Mouse (Mus musculus): Measurements from ENCODE around the gene Dst. TPM values are rescaled to one million over a fixed set of nuclear protein-coding genes. Genes with fewer than 3 reads are reported as not detected.
"Not testable (repeated sequence)": the region's sequence is repeated elsewhere in the genome, so short reads cannot be mapped to it uniquely, and the experiment has no call there.

Dst gene
- total RNA-seq, 2 experiments from 2014 or later, result 265 to 273 TPM

DNA sequence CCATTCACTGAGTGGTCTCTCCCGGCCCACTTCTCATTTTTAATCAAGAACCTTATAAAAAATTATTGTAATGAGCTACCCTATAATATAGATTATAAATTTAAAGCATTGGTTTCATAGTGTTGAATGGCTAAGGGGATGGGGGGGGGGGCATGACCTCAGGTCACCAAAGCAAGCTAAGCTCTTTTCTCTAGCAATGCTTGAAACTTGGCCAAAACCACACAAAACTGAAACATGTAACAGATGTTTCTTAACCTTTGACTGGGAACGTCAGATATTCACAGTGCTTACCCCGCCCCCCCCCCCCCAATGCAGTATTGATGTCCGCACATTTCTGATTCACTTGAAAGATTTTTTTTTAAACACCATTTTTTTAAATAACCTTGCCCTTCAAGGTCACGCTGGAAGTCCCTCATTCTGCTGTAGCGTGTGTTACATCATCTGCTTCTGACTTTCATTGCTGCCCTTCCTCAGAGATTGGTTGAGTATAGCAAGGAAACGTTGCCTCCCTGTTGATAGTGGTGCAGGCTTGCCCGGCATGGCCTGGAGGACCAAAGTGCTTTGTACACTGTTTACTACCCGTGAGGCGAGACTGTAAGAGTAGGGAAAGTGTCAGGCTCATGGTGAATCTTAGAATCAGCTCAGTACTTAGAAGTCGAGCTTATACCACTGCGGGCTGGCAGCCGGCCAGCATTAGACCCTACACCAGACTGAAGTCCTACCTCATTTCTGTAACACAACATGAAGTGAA lies 380.9 kb downstream of the Dst start:
- no peak for DNase-seq (ENCODE audit: low spot score)

DNA sequence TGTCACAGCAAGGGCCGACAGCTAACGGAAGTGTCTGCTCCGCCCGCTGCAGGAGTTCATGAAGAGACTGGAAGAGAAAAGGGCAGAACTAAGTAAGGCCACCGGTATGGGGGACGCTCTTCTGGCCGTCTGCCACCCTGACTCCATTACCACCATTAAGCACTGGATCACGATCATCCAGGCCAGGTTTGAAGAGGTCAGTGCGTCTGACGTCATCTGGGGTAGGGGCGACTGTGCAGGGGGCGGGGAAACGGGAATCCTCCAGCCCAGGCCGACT lies 381.4 kb downstream of the Dst start:
- no peak for DNase-seq (ENCODE audit: low spot score)

DNA sequence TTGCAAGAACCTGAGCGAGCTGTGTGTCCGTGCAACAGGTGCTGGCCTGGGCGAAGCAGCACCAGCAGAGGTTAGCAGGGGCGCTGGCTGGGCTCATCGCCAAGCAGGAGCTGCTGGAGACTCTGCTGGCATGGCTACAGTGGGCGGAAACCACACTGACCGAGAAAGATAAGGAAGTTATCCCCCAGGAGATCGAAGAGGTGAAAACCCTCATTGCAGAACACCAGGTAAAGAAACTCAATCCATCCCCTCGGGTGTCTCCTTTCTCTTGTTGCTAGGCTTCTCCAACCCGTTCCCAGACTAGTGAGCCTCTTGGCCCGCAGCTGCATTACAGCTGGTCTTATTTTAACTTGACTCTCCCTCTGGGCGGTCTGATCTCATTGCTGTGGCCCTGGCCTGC lies 382.3 kb downstream of the Dst start:
- DNase-seq (ENCODE audit: low spot score), result peak; percentile 69

DNA sequence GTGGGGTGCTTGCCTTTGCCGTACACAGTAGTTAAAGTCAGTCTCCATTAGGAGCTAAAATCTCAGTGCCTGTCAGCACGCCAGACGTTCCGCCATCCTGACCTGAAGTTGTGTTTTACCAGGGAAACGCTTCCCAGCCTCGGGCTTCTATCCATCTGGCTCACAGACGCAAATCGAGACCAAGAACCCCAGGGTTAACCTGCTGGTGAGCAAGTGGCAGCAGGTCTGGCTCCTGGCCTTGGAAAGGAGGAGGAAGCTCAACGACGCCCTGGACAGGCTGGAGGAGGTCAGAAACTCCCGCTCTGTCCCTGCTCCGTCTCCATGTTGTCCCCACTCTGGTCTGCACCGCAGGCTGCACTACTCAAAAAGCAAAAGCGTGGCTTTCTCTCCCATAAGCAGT lies 385.2 kb downstream of the Dst start:
- DNase-seq (ENCODE audit: low spot score), result no peak

DNA sequence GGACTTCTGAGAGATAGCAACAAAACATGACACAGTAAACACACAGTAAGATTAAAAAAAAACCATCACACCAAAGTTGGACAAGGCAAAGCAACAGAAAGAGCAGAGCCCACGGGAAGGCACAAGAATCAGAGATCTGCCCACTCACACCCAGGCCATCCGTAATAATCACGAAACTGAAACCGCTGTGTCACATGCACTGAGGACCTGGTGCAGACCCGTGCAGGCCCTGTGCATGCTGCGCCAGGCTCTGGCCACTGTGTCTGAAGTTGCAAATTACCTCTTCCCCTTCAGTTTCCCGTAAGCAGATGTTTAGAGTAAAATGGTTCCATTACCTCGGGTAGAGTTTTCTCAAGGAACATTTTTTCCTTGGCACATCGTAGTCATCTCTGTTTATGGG lies 389.6 kb downstream of the Dst start:
- DNase-seq (ENCODE audit: low spot score), result no peak

DNA sequence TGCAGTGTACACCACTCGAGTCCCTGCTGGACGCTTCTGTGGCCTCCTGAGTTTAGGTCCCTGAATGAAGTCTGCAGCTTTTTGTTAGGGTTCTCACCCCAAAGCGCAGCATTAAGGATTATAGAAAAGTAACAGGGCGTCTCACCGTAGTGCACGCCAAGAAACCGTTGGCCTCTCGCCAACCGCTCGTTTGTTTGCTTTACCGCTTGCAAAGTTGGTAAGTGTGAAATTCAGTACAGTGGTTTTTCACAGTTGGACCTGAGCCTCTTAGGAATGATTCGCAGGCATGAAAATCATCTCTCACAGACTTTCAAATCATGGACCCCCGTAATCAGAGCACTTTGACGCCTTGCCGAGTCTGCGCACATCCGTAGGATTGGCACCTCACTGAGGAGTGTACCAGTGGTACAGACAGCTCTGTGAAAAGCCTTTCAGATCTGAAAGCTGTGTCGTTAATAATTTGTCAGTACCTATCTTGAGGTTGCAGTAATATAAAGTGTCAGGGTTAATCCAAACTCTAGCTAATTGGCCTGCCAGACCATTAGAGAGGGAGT lies 390.7 kb downstream of the Dst start:
- no peak for DNase-seq (ENCODE audit: low spot score)

DNA sequence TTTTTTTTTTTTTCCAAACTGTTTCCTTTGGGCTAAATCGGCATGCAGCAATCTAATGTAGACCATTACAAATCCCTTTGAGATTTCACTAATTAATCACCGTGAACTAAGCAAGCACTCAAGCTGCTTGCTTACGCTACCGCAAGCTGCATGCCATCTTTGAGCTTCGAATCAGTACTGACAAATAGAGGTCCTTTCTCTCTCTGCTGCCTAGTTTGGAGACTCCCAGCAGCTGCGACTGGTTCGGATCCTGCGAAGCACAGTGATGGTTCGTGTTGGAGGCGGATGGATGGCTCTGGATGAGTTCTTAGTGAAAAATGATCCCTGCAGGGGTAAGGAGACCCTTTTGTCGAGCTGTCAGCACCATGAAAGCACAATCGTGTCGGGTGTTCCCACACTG lies 391.5 kb downstream of the Dst start:
- no peak for DNase-seq (ENCODE audit: low spot score)

DNA sequence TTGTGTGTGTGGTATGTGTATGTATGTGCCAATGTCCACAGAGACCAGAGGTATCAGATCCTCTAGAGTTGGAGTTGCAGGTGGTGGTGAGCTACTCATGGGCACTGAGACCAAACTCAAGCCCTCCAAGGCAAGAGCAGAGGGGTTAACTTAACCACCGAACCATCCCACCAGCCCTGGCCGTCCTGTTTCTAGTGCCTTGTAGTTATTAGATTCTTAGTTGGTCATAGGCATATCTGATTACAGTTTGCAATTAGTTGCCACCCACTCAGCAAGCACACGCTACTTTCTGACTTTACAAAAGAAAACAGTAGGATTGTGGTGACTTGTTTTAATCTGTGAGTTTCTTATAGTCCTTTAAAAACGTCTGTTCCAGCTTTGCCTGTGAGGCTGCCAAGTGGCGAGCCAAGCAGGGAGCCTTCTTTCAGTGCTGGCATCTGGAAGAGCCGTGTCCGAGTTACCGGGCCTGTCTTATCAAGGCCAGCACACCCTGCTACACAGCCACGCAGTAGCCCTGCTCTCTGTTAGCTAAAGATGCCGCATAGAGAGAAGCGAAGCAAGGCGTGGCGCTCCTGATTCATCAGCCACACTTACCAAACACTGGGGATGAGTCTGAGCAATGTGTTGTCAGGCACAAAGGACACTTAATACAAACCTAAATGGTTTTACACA lies 392.4 kb downstream of the Dst start:
- DNase-seq (ENCODE audit: low spot score), result no peak

DNA sequence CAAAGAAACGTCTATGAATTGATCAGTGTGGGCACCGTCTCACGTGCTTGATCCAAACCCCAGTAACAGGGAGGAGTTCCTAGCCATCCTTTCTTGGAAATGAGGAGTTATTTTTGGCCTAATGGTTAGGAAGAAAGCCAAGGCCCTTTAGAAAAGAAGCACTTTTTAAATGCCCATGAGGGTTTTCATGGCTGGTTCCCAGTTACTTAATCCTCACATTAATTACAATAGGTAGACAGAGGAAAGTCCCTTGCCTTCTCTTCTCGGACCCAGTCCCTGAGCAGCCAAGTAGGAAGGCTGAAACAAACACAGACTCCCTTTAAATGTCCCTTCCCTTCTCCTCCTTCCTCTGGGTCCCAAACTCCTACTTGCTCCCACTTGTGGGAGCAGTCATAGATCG lies 396.2 kb downstream of the Dst start:
- no peak for DNase-seq (ENCODE audit: low spot score)

DNA sequence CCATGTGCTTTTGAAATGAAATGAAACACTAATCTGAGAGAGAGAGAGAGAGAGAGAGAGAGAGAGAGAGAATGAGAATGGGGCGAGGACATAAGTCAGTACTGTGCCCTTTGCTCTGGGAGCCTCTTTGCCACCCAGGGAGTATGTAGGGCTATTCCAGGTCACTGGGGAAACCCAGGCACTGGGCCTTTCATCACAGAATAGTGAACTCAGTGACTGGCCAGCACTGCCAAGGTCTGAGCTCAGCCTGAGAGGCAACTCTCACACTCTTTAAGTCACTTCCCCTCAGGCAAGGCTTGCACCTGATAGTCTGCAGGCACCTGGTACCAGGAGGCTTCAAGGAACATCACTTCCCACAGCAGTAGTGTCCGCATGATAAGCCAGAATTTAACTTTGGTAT lies 398.7 kb downstream of the Dst start:
- DNase-seq (ENCODE audit: low spot score), result no peak

DNA sequence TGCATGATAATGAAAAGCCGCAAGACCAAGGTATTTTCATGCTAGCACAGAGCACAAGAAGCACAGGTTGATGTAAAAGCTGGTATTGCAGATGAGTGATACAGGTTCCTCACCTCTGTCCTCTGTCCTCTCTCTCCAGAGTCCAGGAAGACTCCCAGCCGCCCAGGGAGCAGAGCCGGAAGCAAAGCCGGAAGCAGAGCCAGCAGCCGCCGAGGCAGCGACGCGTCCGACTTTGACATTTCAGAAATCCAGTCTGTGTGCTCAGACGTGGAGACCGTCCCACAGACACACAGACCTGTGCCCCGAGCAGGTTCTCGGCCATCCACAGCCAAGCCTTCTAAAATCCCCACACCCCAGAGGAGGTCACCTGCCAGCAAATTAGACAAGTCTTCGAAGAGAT lies 399.2 kb downstream of the Dst start:
- no peak for DNase-seq (ENCODE audit: low spot score)

DNA sequence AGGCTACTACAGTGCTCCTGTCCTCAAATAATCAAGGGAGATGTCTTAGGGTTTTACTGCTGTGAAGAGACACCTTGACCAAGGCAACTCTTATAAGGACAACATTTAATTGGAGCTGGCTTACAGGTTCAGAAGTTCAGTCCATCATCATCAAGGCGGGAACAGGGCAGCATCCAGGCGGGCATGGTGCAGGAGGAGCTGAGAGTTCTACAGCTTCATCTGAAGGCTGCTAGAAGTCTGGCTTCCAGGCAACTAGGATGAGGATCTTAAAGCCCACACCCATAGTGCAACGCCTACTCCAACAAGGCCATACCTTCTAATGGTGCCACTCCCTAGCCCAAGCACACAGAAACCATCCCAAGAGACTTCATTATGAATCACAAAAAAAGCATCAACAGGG lies 400.8 kb downstream of the Dst start:
- DNase-seq (ENCODE audit: low spot score), result not testable (repeated sequence)

DNA sequence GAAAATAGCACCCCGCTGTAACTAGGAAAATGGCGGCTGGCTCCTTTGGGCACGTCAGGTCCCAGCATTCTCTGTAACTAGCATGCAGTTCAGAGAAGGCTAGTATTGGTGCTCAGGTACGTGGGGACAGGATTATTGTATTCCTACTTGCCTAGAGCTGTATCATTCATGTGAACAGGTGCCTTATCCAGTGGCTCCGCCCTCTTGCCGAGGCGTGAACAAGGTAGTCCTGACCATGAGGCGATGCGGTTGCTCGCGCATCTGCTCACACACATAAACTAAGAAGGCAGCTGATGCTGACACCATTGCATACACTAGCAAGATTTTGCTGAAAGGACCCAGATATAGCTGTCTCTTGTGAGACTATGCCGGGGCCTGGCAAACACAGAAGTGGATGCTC lies 401.4 kb downstream of the Dst start:
- no peak for DNase-seq (ENCODE audit: low spot score)

DNA sequence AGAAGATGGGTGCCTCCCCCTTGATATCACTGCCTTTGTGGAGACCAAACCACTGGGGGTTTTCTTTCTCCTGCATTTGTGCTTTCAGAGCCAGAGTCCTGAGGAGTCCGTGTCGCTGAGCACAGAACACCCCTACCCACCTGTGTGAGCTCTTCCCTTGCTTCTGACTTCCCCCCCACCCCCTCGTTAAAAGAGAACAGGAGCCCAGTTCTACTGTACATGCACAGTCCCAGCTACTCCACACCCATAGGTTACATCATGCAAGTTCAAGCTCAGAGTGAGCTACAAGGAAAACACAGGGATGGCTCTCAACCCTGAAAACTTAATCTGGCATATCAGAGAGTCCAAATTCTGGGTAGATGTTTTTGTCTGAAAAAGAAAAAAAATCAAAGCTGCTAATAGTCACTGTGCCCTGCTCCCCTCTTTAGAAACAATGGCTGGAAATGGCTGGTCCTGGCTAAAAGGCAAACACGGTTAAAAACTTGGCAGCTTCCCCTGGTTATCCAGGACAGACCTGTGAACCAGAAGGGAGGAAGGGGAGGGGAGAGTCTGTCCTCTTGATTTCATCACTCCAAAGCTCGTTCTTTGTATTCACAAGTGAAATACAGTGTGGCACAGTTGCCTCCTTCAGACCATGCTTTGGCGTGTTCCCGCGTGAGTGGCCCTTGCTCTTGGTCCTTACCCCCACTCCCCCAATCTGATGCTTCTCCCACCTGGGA lies 402.7 kb downstream of the Dst start:
- no peak for DNase-seq (ENCODE audit: low spot score)

DNA sequence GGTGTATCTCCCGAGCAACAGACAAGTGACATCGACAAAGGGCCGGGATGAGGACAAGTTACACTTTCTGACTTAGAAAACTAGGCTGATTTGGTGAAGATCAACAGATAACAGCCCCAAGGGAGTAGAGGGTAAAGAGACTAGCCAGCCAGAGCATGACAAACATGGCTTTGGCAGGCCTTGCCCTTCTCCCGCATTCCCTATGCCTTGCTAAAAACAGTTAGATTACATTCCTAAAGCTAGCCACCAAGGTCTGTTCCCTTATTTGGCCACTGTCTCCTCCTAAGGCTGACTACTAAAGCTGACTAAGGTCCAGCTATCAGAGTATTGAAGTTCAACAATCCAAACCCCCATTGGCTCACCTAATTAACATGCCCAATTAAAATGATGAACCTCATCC lies 404.8 kb downstream of the Dst start:
- DNase-seq (ENCODE audit: low spot score), result no peak

DNA sequence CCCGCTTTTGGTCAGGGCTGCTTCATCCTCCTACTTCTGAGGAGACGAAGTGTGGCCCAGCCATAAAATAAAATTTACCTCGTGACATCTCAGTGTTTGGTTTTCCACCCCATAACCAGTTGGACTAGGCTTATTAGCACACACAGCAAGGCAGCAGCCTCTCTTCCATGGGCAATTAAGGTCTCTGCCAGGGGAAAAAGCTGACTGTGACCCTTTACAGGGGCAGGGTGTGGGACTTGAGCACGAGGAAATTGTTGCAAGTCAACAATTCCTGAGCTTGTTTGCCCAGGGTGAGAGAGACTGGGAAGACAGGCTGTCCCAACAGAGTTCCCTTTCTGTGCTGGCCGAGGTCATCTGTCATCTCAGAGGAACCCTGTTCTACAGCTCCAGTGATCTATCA lies 407.4 kb downstream of the Dst start:
- DNase-seq (ENCODE audit: low spot score), result no peak

DNA sequence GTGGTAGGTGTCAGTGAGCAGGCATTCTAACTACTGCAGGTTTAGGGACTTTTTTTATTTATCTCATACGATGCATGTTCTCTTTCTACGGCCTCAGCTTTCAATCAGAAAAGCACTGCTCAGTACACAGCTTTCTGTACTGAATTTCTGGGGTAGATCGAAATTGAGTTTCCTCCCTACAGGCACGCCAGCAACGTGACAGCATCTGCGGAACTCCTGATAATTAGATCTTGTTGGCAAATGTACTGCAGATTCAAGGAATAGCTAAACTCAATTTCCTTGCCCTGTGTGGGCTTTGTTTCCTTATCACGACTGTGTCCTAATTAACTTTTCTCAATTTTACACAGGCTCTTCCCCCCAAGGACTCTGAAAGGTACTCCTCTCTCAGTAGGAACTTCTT lies 416.2 kb downstream of the Dst start:
- DNase-seq (ENCODE audit: low spot score), result no peak

DNA sequence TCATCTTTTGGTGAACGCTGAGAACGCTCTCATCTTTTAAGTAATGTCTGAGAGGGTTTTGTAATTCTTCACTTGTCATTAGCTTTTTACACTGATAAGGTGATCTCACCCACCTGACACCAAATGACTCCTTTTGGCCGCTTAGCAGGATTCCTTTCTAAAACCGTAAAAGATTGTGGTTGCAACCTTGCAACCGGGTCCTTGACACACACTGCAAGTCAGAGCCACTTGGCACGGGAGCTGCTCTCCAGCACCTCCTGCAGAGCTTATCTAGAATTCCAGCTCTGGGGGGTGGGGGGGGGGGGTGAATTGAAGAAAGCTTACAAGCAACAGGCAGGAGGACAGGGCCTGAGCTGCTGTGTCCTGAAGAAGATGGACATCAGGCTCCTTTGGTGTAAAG lies 420.6 kb downstream of the Dst start:
- DNase-seq (ENCODE audit: low spot score), result no peak

DNA sequence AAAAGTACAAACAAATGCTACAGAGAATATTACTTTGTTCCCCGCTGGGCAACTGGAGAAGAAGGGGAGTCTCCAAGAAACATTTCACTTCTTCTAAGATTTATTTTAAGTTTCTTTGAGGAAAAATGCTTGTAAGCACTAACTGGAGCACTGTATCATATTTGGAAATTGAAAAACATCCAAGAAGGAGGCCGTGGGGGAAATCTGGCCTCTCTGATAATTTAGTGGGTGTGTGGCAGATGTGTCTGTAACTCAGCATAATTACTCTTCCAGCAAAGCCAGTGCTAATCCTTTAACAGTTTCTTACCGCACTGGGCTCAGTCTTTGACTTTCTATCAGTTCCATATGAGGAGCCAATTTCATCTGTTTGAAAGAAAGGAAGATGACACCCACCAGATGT lies 423.7 kb downstream of the Dst start:
- no peak for DNase-seq (ENCODE audit: low spot score)
